Comparison of ENCODE assay signal across 8 mouse cellular contexts in the genomic region with DNA sequence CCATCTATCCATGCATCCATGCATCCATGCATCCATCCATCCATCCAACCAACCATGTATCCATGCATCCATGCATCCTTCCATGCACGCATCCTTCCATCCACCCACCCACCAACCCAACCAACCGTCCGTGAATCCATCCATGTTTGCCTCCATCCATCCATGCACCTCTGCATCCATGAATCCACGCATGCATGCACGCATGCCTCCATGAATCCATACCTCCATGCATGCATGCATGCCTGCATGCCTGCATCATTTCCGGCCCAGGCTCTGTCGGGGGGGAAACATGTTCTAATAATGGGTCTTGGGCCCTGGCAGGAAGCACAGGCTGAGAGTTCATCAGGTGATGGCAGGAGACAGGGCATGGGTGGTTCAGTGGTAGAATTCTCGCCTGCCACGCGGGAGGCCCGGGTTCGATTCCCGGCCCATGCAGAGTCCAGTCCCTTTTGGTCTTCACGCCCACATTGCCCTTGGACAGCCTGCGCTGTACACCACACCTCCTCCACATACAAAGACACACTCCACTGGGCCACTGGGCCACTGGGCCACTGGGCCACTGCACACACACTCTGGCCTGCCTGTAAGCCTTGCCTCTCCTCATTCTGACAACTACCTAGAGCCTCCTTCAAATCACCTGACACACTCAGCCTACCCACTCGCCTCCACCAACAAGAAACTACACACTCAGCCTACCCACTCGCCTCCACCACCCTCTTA. TPM values are rescaled to one million over a fixed set of nuclear protein-coding genes. Genes with fewer than 3 reads are reported as not detected.
DNase-seq lines count a peak whose midpoint lies in the region; ATAC-seq and TF ChIP-seq lines count a peak whose summit lies in the region.
"Not testable (repeated sequence)": the region's sequence is repeated elsewhere in the genome, so short reads cannot be mapped to it uniquely, and the experiment has no call there.

No protein-coding gene starts in this region.

- 33% methylated on average over 9 of the region's 17 CpGs for WGBS in embryonic facial prominence, embryonic 11.5 days
- WGBS in forebrain, embryonic 13.5 days: 33% methylated on average over 9 of the region's 17 CpGs
- WGBS in heart, embryonic 16.5 days: 42% methylated on average over 9 of the region's 17 CpGs
- WGBS in intestine, embryonic 14.5 days: 31% methylated on average over 9 of the region's 17 CpGs
- 29% methylated on average over 12 of the region's 17 CpGs for WGBS in limb, embryonic 13.5 days
- whole genome bisulfite sequencing in lung, embryonic 14.5 days: 45% methylated on average over 9 of the region's 17 CpGs
- WGBS in midbrain, embryonic 15.5 days: 34% methylated on average over 13 of the region's 17 CpGs
- 39% methylated on average over 9 of the region's 17 CpGs for WGBS in stomach, embryonic 16.5 days

- ATAC-seq in embryonic facial prominence, embryonic 11.5 days (replicated peaks; ENCODE audit: insufficient number of reproducible peaks, low FRiP score, low TSS enrichment, low read depth): peak; percentile 41
- peak; percentile 14; the same call in 1 of the 2 replicates for ATAC-seq in forebrain, embryonic 13.5 days
- peak; percentile 20; the same call in 1 of the 2 replicates for ATAC-seq in heart, embryonic 16.5 days (replicated peaks; ENCODE audit: extremely low read depth, insufficient read depth, low FRiP score)
- ATAC-seq in intestine, embryonic 14.5 days (replicated peaks; ENCODE audit: low FRiP score, low TSS enrichment, low read depth): peak; percentile 11
- ATAC-seq in limb, embryonic 13.5 days (ENCODE audit: low FRiP score, low read depth): peak; percentile 3; the same call in 1 of the 2 replicates
- peak; percentile 28 for ATAC-seq in lung, embryonic 14.5 days (ENCODE audit: insufficient read depth)
- peak; percentile 24 for ATAC-seq in midbrain, embryonic 15.5 days (replicated peaks)
- peak; percentile 23; the same call in 1 of the 2 replicates for ATAC-seq in stomach, embryonic 16.5 days (ENCODE audit: insufficient read depth, low FRiP score)

- DNase-seq in embryonic facial prominence, embryonic 11.5 days (ENCODE audit: low spot score); intestine, embryonic 14.5 days (ENCODE audit: low spot score); lung, embryonic 14.5 days: not testable (repeated sequence)

- peaks cover 19% of the 10 kb centered on the region for H3K27me3 ChIP-seq in embryonic facial prominence, embryonic 11.5 days (ENCODE audit: control insufficient read depth, insufficient read depth, low read length)
- H3K27me3 ChIP-seq in forebrain, embryonic 13.5 days: peaks cover 35% of the 10 kb centered on the region
- H3K27me3 ChIP-seq in heart, embryonic 16.5 days (ENCODE audit: control insufficient read depth, insufficient read depth, low read length): peaks cover 17% of the 10 kb centered on the region
- H3K27me3 ChIP-seq in intestine, embryonic 14.5 days (replicated peaks; ENCODE audit: control insufficient read depth, insufficient read depth, low read length): peaks cover 28% of the 10 kb centered on the region
- H3K27me3 ChIP-seq in limb, embryonic 13.5 days: peaks cover 39% of the 10 kb centered on the region
- H3K27me3 ChIP-seq in lung, embryonic 14.5 days (ENCODE audit: insufficient read depth, low read length): peaks cover 26% of the 10 kb centered on the region
- peaks cover 17% of the 10 kb centered on the region for H3K27me3 ChIP-seq in midbrain, embryonic 15.5 days (replicated peaks)
- peaks cover 23% of the 10 kb centered on the region for H3K27me3 ChIP-seq in stomach, embryonic 16.5 days (ENCODE audit: control insufficient read depth, insufficient read depth, low read length)

- H3K4me1 ChIP-seq in embryonic facial prominence, embryonic 11.5 days (ENCODE audit: control insufficient read depth, insufficient read depth, low read length); forebrain, embryonic 13.5 days; heart, embryonic 16.5 days (ENCODE audit: control insufficient read depth, insufficient read depth, low read length); intestine, embryonic 14.5 days (replicated peaks; ENCODE audit: control insufficient read depth, insufficient read depth, low read length); limb, embryonic 13.5 days; lung, embryonic 14.5 days (ENCODE audit: insufficient read depth); midbrain, embryonic 15.5 days; stomach, embryonic 16.5 days (ENCODE audit: control insufficient read depth, insufficient read depth, low read length): not testable (repeated sequence)

- H3K4me2 ChIP-seq in embryonic facial prominence, embryonic 11.5 days (ENCODE audit: low read depth, low read length); forebrain, embryonic 13.5 days; heart, embryonic 16.5 days (ENCODE audit: low read depth, low read length); intestine, embryonic 14.5 days (ENCODE audit: low read length); limb, embryonic 13.5 days (replicated peaks); lung, embryonic 14.5 days; midbrain, embryonic 15.5 days; stomach, embryonic 16.5 days (ENCODE audit: low read depth, low read length): not testable (repeated sequence)

- H3K27ac ChIP-seq in embryonic facial prominence, embryonic 11.5 days (replicated peaks; ENCODE audit: low read depth, low read length); forebrain, embryonic 13.5 days; heart, embryonic 16.5 days (ENCODE audit: low read length); intestine, embryonic 14.5 days (ENCODE audit: low read depth); limb, embryonic 13.5 days; lung, embryonic 14.5 days (ENCODE audit: low read depth); midbrain, embryonic 15.5 days; stomach, embryonic 16.5 days (ENCODE audit: low read length): not testable (repeated sequence)

- H3K36me3 ChIP-seq in embryonic facial prominence, embryonic 11.5 days (replicated peaks; ENCODE audit: control insufficient read depth, insufficient read depth, low read depth, low read length); forebrain, embryonic 13.5 days (ENCODE audit: poor library complexity, severe bottlenecking); heart, embryonic 16.5 days (ENCODE audit: control insufficient read depth, insufficient read depth); intestine, embryonic 14.5 days (ENCODE audit: control insufficient read depth, insufficient read depth, low read length); limb, embryonic 13.5 days; lung, embryonic 14.5 days (ENCODE audit: insufficient read depth); midbrain, embryonic 15.5 days (replicated peaks); stomach, embryonic 16.5 days (ENCODE audit: control insufficient read depth, insufficient read depth, low read length): not testable (repeated sequence)

- H3K4me3 ChIP-seq in embryonic facial prominence, embryonic 11.5 days (ENCODE audit: low read depth, low read length); forebrain, embryonic 13.5 days; heart, embryonic 16.5 days (ENCODE audit: low read length); intestine, embryonic 14.5 days (ENCODE audit: low read depth, low read length); limb, embryonic 13.5 days; lung, embryonic 14.5 days (ENCODE audit: low read depth, low read length); midbrain, embryonic 15.5 days; stomach, embryonic 16.5 days (replicated peaks; ENCODE audit: low read length): not testable (repeated sequence)

- not testable (repeated sequence) for TF ChIP-seq CTCF in lung, embryonic 14.5 days (IDR thresholded peaks at IDR 0.05; ENCODE audit: low read depth)

- H3K9me3 ChIP-seq in embryonic facial prominence, embryonic 11.5 days (replicated peaks; ENCODE audit: control insufficient read depth, low read length); forebrain, embryonic 13.5 days (replicated peaks); heart, embryonic 16.5 days (replicated peaks; ENCODE audit: control insufficient read depth, low read length); intestine, embryonic 14.5 days (ENCODE audit: control insufficient read depth, low read length); limb, embryonic 13.5 days; lung, embryonic 14.5 days (ENCODE audit: low read depth, low read length); midbrain, embryonic 15.5 days; stomach, embryonic 16.5 days (replicated peaks; ENCODE audit: control insufficient read depth, low read length): not testable (repeated sequence)

- not testable (repeated sequence) for H3K9ac ChIP-seq in embryonic facial prominence, embryonic 11.5 days (replicated peaks; ENCODE audit: low read length); forebrain, embryonic 13.5 days; heart, embryonic 16.5 days (ENCODE audit: low read length); intestine, embryonic 14.5 days (ENCODE audit: low read length); limb, embryonic 13.5 days; lung, embryonic 14.5 days; midbrain, embryonic 15.5 days; stomach, embryonic 16.5 days (ENCODE audit: low read length)

RNA-seq across cellular contexts. Expression of gene Fcgr3, which starts 16.9 kb away (rescaled TPM):
- polyA plus RNA-seq in embryonic facial prominence, embryonic 11.5 days (2014; fragmentation: Nextera tagmentation; extraction: Ambion mirVana): 6.5 and 7.9 TPM in 2 replicates
- polyA plus RNA-seq in forebrain, embryonic 13.5 days (2015; fragmentation: Nextera tagmentation; extraction: Ambion mirVana): 3.5 and 3.8 TPM in 2 replicates
- 10.2 and 10.7 TPM in 2 replicates for polyA plus RNA-seq in heart, embryonic 16.5 days (2015; fragmentation: Nextera tagmentation; extraction: Ambion mirVana)
- 10.7 and 12.7 TPM in 2 replicates for polyA plus RNA-seq in intestine, embryonic 14.5 days (2014; fragmentation: Nextera tagmentation; extraction: Ambion mirVana)
- polyA plus RNA-seq in limb, embryonic 13.5 days (2015; fragmentation: Nextera tagmentation; extraction: Ambion mirVana): 8.7 and 9.2 TPM in 2 replicates
- 10.8 and 14.3 TPM in 2 replicates for polyA plus RNA-seq in lung, embryonic 14.5 days (2014; fragmentation: Nextera tagmentation; extraction: Ambion mirVana)
- polyA plus RNA-seq in midbrain, embryonic 15.5 days (2015; fragmentation: Nextera tagmentation; extraction: Ambion mirVana): 10.7 and 11.7 TPM in 2 replicates
- polyA plus RNA-seq in stomach, embryonic 16.5 days (2015; fragmentation: Nextera tagmentation; extraction: Ambion mirVana): 17.7 and 20.2 TPM in 2 replicates

RNA-seq across cellular contexts. Expression of gene Cfap126, which starts 32.0 kb away (rescaled TPM):
- 1.4 and 1.7 TPM in 2 replicates for polyA plus RNA-seq in embryonic facial prominence, embryonic 11.5 days (2014; fragmentation: Nextera tagmentation; extraction: Ambion mirVana)
- polyA plus RNA-seq in forebrain, embryonic 13.5 days (2015; fragmentation: Nextera tagmentation; extraction: Ambion mirVana): 6.6 and 7.8 TPM in 2 replicates
- 2.9 and 3.5 TPM in 2 replicates for polyA plus RNA-seq in heart, embryonic 16.5 days (2015; fragmentation: Nextera tagmentation; extraction: Ambion mirVana)
- polyA plus RNA-seq in intestine, embryonic 14.5 days (2014; fragmentation: Nextera tagmentation; extraction: Ambion mirVana): 1.5 and 2.1 TPM in 2 replicates
- 0.86 and 1.5 TPM in 2 replicates for polyA plus RNA-seq in limb, embryonic 13.5 days (2015; fragmentation: Nextera tagmentation; extraction: Ambion mirVana)
- polyA plus RNA-seq in lung, embryonic 14.5 days (2014; fragmentation: Nextera tagmentation; extraction: Ambion mirVana): 2.0 and 2.2 TPM in 2 replicates
- 6.5 and 9.0 TPM in 2 replicates for polyA plus RNA-seq in midbrain, embryonic 15.5 days (2015; fragmentation: Nextera tagmentation; extraction: Ambion mirVana)
- polyA plus RNA-seq in stomach, embryonic 16.5 days (2015; fragmentation: Nextera tagmentation; extraction: Ambion mirVana): 2.1 and 3.1 TPM in 2 replicates
